Mouse (Mus musculus): Measurements from ENCODE around the gene Uba6. TPM values are rescaled to one million over a fixed set of nuclear protein-coding genes. Genes with fewer than 3 reads are reported as not detected.

Gene Uba6
- polyA plus RNA-seq, 1 experiment = 11.6 TPM

DNA sequence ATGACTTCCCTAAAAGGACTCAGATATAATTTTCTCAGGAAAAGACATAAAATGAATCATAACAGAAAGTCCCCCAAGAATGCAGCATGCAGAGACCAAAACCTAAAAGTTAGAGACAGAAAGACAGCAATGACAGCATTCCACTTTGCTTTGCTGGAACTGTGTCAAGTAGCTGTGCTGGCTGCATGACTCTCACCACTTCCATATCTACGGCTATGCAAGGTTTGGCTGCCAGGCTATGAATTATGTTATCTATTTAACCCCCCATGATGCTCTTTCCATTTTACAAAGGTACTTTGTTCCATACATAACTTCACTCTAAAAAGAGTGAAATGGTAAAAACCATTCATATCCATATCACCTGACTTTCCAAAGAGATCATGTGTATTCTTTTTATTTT lies 58.6 kb downstream of the Uba6 start:
- no peak for DNase-seq (ENCODE audit: low read depth)
- TF ChIP-seq CTCF (IDR thresholded peaks at IDR 0.05; ENCODE audit: borderline replicate concordance, extremely low read depth, insufficient read depth, insufficient read length) = no peak
- TF ChIP-seq POLR2A (IDR thresholded peaks at IDR 0.05; ENCODE audit: borderline replicate concordance, extremely low read depth, insufficient read depth, insufficient read length, poor library complexity, severe bottlenecking) = no peak

DNA sequence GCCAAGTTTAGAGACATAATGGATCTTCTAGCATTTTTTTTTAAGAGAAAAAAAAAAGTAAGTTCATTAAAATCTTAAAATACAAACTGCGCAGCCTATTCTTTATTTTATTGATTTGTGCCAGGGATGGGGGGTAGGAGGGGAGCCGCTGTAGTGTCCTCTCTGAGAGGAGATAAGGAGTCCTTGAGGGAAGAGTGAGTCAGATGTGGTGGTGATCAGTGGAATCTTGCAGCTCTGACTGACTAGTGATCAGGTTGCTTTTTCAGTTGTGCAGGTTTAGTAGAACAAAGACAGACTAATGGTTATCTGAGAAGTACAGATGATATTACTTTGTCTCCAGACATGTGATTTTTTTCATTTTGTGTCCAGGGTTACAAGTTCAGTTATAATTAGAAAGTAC lies 59.6 kb downstream of the Uba6 start:
- no peak for TF ChIP-seq POLR2A (IDR thresholded peaks at IDR 0.05; ENCODE audit: borderline replicate concordance, extremely low read depth, insufficient read depth, insufficient read length, poor library complexity, severe bottlenecking)
- no peak for TF ChIP-seq CTCF (IDR thresholded peaks at IDR 0.05; ENCODE audit: borderline replicate concordance, extremely low read depth, insufficient read depth, insufficient read length)
- DNase-seq (ENCODE audit: low read depth) = no peak

DNA sequence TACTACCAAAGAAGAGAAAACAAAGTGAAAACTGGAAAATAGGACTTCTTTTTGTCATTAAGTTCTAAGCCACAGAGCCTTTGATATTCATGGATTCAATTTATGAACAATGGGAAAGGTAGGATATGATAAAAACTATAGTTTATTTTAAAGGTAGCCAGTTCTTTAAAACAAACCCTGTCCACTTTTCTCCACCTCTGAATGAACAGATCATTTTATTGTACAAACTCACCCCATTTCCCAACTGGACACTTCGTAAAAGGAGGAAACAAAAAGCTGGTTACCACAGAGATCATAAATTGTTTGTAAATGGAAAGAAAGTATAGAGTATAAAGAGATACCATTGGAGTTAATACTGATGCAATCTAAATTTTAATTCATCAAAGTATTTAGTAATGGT lies 61.5 kb downstream of the Uba6 start:
- no peak for DNase-seq (ENCODE audit: low read depth)
- TF ChIP-seq CTCF (IDR thresholded peaks at IDR 0.05; ENCODE audit: borderline replicate concordance, extremely low read depth, insufficient read depth, insufficient read length) = no peak
- TF ChIP-seq POLR2A (IDR thresholded peaks at IDR 0.05; ENCODE audit: borderline replicate concordance, extremely low read depth, insufficient read depth, insufficient read length, poor library complexity, severe bottlenecking) = no peak

DNA sequence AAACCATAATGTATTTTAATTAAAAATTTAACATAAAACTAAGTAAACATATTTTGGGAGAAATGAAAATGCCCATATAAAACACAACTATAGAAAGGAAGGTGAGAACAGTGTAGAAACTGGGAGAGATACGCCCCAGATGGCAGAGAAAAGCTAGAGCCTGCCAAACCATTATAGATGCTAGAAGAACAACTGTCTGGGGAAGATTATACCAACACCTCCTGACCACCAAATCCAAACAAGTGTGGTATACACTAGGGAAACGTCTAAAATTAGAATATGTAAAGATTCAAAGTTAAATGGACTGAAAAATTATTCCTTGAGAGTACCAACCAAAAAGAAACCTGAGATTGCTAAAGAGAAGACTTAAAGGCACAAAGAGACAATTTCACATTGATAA lies 66.0 kb downstream of the Uba6 start:
- DNase-seq (ENCODE audit: low read depth) = no peak
- no peak for TF ChIP-seq CTCF (IDR thresholded peaks at IDR 0.05; ENCODE audit: borderline replicate concordance, extremely low read depth, insufficient read depth, insufficient read length)
- no peak for TF ChIP-seq POLR2A (IDR thresholded peaks at IDR 0.05; ENCODE audit: borderline replicate concordance, extremely low read depth, insufficient read depth, insufficient read length, poor library complexity, severe bottlenecking)

DNA sequence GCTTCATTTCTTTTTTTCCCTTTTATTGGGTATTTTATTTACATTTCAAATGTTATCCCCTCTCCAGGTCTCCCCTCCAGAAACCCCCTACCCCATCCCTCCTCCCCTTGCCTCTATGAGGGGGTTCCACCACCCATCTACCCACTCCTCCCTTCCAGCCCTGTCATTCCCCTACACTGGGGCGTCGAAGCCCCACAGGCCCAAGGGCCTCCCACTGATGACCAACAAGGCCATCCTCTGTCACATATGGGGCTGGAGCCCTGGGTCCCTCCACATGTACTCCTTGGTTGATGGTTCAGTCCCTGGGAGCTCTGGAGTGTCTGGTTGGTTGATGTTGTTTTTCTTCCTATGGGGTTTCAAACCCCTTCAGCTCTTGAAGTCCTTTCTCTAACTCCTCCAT lies 70.4 kb downstream of the Uba6 start:
- DNase-seq (ENCODE audit: low read depth) = no peak
- TF ChIP-seq POLR2A (IDR thresholded peaks at IDR 0.05; ENCODE audit: borderline replicate concordance, extremely low read depth, insufficient read depth, insufficient read length, poor library complexity, severe bottlenecking) = no peak
- TF ChIP-seq CTCF (IDR thresholded peaks at IDR 0.05; ENCODE audit: borderline replicate concordance, extremely low read depth, insufficient read depth, insufficient read length) = no peak

DNA sequence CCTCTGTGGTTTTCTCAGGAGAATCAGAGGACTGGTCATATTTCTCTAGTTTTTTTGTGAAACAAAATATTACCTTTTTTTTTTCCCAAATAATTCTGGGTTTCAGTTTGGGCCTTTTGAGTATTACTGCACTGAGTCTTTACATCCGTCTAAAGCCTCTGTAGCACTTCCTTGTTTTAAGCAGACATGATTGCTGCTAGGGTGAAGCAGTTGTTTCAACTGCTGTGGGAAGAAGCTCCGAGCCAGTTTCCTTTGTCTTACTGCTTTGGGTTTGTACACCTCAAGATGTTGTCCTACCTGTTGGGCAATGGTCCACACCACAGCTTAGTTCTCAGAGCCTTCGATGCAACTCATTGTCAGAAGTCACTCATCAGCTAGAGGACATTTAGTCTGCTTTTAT lies 72.0 kb downstream of the Uba6 start:
- TF ChIP-seq CTCF (IDR thresholded peaks at IDR 0.05; ENCODE audit: borderline replicate concordance, extremely low read depth, insufficient read depth, insufficient read length) = no peak
- no peak for TF ChIP-seq POLR2A (IDR thresholded peaks at IDR 0.05; ENCODE audit: borderline replicate concordance, extremely low read depth, insufficient read depth, insufficient read length, poor library complexity, severe bottlenecking)
- DNase-seq (ENCODE audit: low read depth) = no peak

DNA sequence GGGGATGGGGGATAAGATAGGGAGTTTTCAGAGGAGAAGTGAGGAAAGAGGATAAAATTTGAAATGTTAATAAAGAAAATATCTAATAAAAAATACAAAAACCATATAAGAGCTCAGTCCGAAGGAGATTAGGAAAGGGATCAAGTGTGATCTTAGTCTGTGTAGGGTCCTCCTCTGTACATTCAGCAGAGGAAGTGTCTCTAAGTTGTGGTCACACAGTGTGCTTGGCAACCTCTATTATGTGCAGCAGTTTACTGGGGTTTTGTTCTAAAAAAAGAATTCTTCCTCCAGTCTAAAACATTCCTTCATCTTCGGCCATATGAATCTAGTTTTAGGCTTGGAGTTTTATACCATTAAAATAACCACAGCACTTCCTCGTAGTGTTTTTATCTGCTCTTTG lies 73.6 kb downstream of the Uba6 start:
- TF ChIP-seq POLR2A (IDR thresholded peaks at IDR 0.05; ENCODE audit: borderline replicate concordance, extremely low read depth, insufficient read depth, insufficient read length, poor library complexity, severe bottlenecking) (no peak), CTCF (IDR thresholded peaks at IDR 0.05; ENCODE audit: borderline replicate concordance, extremely low read depth, insufficient read depth, insufficient read length) (no peak)
- DNase-seq (ENCODE audit: low read depth) = no peak

DNA sequence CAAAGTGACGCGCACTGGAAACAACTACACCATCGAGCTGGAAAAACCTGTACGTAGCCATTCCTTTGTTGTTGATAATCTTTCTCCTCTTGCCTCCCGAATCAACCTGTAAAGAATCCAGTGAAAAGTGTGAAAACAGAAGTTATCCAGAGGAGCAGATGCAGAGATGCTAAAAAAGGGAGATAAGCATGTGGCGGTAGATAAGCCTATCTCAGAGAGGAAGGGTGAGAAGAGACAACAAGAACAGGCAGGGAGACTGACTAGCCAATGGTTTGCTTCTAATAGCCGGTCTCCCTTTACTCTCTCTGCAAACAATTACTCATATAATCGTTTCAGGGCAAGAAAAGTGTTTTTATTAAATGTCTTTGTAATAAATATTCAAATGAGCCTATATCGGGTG lies 77.8 kb downstream of the Uba6 start:
- TF ChIP-seq POLR2A (IDR thresholded peaks at IDR 0.05; ENCODE audit: borderline replicate concordance, extremely low read depth, insufficient read depth, insufficient read length, poor library complexity, severe bottlenecking) (no peak), CTCF (IDR thresholded peaks at IDR 0.05; ENCODE audit: borderline replicate concordance, extremely low read depth, insufficient read depth, insufficient read length) (no peak)
- DNase-seq (ENCODE audit: low read depth) = no peak

DNA sequence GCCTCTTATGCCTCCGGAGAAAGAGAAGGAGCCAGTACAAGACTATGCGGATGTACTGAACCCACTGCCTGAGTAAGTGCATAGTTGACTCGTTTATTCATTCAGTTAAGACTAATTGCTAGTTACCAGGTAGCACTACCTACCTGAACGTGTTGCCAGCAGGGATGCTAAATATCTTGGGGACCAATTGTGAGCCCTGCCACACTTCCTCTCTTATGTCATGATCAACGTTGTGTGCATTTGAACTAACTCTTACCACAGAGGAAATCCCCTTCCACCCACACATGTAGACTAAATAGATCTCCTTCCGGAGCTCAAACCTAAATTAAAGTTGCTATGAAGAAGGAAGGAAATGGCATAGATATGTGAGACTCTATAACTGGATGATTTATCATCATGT lies 85.9 kb downstream of the Uba6 start:
- DNase-seq (ENCODE audit: low read depth) = no peak
- no peak for TF ChIP-seq CTCF (IDR thresholded peaks at IDR 0.05; ENCODE audit: borderline replicate concordance, extremely low read depth, insufficient read depth, insufficient read length)
- no peak for TF ChIP-seq POLR2A (IDR thresholded peaks at IDR 0.05; ENCODE audit: borderline replicate concordance, extremely low read depth, insufficient read depth, insufficient read length, poor library complexity, severe bottlenecking)

DNA sequence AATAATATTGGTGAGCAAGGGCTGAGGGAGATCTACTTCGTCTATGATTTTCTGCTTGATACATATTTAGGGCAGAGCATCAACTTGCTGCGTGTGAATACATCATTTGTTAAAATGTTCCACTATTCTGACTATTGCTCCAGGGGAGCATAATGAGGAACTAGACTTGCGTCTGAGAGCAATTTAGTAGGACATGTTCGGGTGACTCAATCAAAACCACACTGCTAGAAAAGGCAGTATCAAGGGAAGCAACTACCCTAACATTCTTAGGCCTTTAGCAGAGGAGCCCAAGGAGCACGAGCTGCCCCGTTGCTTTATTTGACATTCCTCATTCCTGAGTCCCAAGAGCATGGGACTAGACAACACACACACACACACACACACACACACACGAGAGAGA lies 87.6 kb downstream of the Uba6 start:
- no peak for DNase-seq (ENCODE audit: low read depth)
- TF ChIP-seq POLR2A (IDR thresholded peaks at IDR 0.05; ENCODE audit: borderline replicate concordance, extremely low read depth, insufficient read depth, insufficient read length, poor library complexity, severe bottlenecking) (no peak), CTCF (IDR thresholded peaks at IDR 0.05; ENCODE audit: borderline replicate concordance, extremely low read depth, insufficient read depth, insufficient read length) (no peak)

DNA sequence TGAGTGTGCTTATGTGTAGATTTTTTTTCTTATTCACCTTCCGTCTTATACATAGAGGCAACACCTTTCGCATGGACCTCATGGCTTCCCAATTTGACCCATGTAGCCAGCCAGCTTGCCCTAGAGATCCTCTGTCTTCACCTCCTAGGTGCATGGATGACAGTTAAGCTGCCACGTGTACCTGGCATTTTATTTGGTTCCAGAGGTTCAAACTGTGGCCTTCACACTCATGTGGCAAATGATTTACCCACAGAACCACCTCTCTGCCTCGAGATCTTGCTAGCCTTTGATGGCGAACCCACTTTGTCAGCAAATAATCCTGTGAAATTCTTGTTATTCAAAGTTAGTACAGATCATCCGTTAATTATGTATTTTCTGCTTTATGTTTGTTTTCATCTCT lies 88.6 kb downstream of the Uba6 start:
- no peak for DNase-seq (ENCODE audit: low read depth)
- TF ChIP-seq POLR2A (IDR thresholded peaks at IDR 0.05; ENCODE audit: borderline replicate concordance, extremely low read depth, insufficient read depth, insufficient read length, poor library complexity, severe bottlenecking) (no peak), CTCF (IDR thresholded peaks at IDR 0.05; ENCODE audit: borderline replicate concordance, extremely low read depth, insufficient read depth, insufficient read length) (no peak)

DNA sequence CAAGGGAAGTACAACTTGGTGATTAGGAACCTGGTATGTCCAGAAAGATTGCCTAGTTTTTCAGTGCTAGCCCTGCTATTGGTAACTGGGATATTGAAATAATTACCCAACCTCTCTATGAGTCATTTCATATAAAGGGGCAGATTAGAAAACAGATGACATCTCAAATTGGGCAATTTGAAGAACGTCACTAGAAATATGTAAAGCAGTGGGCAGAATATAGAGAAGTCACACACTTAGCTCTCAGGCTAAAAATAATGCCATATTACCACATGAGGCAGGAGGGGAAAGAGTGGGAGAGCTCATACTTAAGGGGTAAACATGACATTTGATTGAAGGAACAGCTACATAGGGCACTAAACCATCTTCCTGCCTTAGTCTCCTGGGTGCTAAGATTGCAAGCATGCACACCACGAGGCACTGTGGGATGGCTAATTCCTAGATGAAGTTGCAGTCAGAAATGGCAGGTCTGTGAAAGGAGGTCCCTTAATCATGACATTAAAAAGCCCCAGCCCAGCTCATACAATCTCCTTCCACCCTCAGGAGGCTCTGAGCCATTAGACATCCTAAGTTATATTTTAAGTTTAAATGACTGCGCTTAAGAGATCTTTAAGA lies 93.8 kb downstream of the Uba6 start:
- no peak for DNase-seq (ENCODE audit: low read depth)
- TF ChIP-seq POLR2A (IDR thresholded peaks at IDR 0.05; ENCODE audit: borderline replicate concordance, extremely low read depth, insufficient read depth, insufficient read length, poor library complexity, severe bottlenecking) (no peak), CTCF (IDR thresholded peaks at IDR 0.05; ENCODE audit: borderline replicate concordance, extremely low read depth, insufficient read depth, insufficient read length) (no peak)

All from brain, embryonic 14.5 days (tissue).